Mouse (Mus musculus): ENCODE results near the gene Hddc3. TPM values are rescaled to one million over a fixed set of nuclear protein-coding genes. Genes with fewer than 3 reads are reported as not detected.
A peak's percentile ranks its signal among the peaks of the same experiment; 100 is the strongest.
"Not testable (repeated sequence)": the region's sequence is repeated elsewhere in the genome, so short reads cannot be mapped to it uniquely, and the experiment has no call there.

The Hddc3 gene
- total RNA-seq (2021) (10 to 100 TPM; 45.5 to 50.8 TPM), polyA plus RNA-seq (2012; rRNA removed) (25.1 and 36.4 TPM in 2 replicates)
- long read RNA-seq, transcript Hddc3-201 (4 exons, 1,510 nt), result major isoform, 18 of 23 reads
- long read RNA-seq, partial matches to known transcripts, result 3 of 23 reads
- long read RNA-seq, other reads (novel, unspliced or antisense), result 2 of 23 reads

DNA sequence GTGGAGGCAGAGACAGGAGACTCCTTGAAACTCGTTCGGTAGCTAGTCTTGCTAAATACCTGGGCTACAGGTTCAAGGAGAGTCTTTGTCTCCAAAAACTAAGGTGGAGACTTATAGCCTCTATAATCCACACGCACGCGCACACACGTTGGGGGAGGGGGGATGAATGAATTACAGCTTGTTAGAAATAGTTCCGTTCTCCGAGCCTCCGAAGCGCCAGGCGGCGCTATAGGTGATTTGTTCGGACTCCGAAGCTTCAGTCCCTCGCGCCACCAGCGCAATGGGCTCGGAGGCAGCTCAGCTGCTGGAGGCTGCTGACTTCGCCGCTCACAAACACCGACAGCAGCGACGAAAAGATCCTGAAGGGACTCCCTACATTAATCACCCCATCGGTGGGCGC lies at the start of gene Hddc3:
TSS of gene Hddc3 (plus strand) at position 247 of the 400 bp plus-strand sequence.
- peak; percentile 92 for DNase-seq

DNA sequence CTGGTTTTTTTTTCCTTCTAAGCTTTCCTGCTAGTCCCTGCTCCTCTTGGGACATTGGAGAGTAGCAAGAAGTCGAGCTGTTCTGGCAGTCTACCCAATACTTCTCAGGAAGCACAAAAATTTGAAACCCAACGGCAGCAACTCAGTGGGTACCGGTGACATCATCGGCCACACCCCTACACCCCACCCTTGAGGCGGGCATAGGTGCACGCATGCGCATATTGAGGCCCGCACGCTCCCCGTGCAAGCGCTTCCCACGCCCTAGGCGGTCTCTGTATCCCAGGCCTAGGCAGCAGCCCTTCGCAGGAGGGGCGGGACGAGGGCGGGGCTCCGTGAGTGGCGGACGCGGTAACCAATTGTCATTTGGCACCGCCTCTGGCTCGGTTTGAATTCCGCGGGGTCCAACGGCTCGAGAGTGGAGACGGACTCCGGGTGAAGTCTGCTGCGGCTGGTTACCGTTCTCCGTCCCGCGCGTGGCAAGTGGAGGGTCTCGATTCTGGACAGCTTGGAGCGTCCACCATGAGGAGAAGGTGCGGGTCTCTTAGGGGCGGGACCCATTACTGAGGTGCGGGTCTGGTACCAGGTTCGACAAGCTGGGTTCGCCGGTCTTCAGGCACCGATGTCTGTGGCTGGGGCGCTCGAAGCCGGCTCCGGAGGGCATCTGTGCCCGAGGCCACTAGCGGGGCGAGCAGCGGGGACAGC lies 48.7 kb upstream of the Hddc3 start, which contains the start of gene Prc1:
TSS of gene Prc1 (plus strand) at position 389 of the 702 bp plus-strand sequence.
- peak; percentile 100 for DNase-seq

DNA sequence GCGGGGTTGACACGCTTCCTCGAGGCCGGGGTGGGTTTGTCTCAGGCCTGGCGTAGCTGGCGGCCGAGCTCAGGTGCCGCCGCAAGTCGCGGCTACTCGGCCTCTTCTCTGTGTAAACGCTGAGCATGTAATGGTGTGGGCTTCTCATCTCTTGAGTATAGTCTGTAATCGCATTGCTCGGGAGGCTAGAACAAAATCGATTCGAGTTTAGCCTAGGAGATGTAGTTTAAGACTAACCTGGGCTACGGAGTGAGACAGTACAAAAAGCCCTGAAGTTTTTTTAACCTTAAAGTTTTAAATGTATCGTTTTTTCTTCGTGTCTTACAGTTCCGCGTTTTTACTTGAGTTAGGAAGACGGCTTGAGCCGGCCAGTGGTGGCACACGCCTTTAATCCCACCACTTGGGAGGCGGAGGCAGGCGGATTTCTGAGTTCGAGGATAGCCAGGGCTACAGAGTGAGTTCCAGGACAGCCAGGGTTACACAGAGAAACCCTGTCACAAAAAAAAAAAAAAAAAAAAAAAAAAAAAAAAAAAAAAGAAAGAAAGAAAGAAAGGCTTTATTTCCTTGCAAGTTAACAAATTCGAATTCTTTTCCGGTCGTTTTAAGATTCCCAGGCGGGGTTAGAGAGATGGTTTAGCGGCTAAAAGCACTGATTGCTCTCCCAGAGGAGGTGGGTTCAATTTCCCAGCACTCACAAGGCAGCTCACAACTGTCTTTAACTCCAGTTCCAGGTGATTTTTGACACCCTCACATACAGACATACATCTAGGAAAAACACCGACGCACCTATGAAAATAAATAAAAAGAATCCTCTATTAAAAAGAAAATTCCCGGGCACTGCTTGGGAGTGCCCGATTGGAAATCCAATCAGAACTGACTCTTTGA lies 47.9 kb upstream of the Hddc3 start:
- no peak for DNase-seq

DNA sequence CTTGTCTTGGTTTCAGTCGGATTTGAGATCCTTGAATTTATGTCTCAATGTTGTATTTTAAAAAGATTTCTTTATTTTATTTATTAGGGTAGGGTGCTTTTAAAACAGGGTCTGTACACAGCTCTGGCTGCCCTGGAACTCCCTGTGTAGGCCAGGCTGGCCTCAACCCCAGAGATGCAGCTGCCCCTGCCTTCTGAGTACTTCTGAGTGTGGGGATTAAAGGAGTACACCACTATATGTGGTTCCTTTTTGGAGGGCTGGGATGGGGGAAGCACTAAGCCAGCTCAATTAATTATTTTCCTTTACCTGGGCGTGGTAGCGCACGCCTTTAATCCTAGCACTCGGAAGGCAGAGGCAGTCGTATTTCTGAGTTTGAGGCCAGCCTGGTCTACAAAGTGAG lies 46.4 kb upstream of the Hddc3 start:
- no peak for DNase-seq

DNA sequence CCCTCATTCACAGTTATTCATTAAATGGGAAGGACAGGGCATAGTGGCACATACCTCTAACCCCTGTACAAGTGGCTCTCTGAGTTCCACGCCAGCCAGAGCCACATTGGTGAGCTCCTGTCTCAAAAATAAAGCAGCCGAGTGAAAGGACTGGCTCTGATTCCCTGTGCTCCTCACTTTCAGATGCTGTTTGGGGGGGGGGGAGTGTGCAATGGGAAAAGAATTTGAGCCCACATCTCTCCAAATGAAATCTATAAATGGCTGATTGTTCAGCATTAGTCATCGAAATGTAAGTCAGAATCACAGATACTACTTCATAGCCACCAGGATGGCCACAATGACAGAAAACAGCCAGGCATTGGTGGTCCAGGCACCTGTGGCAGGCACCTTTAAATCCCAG lies 45.9 kb upstream of the Hddc3 start:
- no peak for DNase-seq

DNA sequence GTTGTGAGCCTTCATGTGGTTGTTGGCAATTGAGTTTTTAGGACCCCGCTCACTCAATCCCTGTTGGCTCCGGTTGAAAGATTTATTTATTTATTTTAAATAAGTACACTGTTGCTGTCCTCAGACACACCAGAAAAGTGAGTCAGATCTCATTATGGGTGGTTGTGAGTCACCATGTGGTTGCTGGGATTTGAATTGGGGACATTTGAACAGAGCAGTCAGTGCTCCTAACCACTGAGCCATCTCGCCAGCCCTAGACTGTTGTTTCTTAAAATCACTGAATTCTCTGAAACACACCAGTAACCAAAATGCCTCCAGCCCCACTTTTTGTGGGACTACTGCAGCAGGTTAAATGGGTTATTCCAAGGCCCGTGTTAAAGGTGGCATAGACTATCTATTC lies 44.1 kb upstream of the Hddc3 start:
- DNase-seq, result no peak

DNA sequence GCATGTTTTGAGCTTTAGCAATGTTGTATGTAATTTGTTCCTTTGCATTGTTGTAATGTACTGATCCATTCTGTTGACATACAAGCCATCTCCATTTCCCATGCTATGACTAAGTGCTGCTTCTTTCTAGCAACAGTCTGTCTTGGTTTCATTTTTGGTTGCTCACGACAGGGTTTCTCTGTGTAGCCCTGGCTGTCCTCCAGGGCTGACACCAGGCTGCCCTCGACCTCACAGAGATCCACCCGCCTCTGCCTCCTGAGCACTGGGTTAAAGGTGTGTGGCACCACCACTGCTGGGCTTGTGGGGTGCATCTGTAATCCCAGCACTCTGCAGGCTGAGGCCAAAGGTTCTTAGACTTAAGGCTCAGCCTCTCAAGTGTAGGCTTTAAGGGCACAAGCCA lies 43.3 kb upstream of the Hddc3 start:
- DNase-seq, result peak; percentile 42

DNA sequence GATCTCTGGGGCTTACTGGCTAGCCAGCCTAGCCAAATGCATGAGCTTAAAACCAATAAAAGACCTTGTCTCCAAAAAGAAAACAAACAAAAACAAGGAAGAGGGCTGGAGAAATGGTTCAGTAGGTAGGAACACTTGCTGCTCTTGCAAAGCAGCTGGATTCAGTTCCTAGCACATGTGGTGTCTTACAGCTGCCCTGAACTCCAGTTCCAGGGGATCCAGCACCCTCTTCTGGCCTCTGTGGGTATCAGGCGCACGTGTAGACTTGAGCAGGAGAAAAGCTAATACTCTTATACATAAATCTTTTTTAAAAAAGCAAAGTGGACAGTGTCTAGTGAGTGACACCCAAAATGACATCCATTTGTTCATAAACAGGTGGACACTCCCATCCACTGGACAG lies 41.4 kb upstream of the Hddc3 start:
- no peak for DNase-seq

DNA sequence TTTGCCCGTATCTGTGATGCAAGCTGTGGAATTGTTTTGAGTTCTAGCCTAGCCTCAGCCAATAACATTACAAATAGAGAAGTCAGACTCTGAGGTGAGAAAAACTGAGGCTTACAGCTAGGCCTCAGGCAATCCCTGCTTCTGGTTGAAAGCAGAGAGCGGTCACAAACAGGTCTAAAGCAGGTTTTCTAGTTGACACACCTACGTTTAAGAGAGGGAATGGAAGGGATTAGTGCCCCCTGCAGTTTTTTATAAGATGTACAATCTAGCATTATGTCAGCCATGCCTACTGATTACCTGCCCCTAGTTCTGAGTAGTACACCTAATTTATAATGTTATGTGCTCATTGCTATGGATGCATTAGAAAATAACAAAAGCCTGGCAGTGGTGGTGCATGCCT lies 35.1 kb upstream of the Hddc3 start:
- DNase-seq, result no peak

DNA sequence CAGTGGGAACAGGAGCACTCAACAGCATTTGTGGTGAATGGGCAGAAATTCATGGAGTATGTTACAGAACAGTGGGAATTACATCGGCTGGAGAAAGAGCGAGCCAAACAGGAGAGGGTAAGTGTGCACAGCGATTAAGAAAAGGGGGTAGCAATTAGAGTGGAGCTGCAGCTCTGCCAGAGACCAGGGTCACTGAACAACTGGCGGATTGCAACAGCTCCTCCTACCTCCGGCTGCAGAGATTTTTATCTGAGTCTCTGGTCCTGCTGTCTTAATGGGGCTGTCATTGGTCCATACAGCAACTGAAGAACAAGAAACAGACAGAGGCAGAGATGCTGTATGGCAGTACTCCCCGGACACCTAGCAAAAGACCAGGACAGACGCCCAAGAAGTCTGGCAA lies 32.1 kb upstream of the Hddc3 start:
- no peak for DNase-seq

DNA sequence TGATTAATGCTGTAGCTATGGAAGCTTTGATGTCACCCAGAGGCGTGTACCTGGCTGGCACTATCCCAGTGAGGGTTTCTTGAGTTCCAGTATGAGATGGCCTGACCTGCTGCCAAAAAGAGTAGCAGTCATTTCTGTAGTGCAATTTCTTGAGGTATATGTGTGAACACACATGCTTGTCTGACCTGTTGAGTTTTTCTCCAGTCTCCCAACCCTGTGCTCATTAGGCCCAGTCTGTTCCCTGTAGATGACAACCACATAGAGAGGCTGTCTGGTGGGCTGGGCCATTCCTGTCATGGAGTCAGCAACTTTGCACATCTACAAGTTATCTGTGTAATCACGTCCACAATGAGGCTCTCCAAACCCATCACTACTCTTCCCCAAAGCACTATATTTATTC lies 27.2 kb upstream of the Hddc3 start:
- DNase-seq, result no peak

DNA sequence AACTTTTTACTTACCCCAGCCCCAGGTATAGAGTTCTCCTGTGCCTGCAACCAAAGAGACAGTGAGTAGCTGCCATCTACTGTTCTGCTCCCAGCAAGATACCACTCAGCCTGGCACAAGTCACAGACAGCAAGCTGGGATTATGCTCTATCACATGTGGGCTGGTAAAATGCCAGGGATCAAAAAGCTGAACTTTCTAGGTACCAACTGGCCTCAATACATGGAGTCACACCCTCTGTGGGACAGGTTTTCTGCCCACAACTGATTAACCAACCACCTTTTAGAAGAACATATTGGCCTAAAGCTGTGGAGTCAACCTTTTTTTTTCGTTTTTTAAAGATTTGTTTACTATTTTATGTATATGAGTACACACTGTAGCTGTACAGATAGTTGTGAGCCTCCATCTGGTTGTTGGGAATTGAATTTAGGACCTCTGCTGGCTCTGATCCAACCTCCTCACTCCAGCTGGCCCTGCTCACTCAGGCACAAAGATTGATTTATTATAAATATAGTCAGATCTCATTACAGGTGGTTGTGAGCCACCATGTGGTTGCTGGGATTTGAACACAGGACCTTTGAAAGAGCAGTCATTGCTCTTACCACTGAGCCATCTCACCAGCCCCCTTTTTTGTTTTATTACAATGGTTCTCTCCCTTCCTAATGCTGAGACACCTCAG lies 25.3 kb upstream of the Hddc3 start:
- no peak for DNase-seq

DNA sequence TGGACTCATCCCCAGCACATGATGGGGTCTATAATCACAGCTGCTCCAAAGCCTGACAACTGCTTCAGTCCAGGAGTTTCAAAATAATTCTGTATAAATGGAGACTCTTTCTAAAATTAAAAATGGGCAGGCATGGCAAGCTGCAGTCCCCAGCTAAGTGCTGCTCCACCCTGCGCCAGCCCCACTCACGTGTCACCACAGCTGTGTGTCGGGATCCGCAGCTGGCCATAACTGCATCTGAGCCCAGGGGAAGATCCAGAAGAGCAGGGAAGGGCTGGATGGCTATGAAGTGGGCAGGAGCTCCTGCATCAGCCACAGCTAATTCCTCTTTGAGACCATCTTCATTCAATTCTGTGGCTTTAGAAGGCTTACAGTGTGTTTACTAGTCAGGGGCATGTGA lies 24.2 kb upstream of the Hddc3 start:
- DNase-seq, result no peak

DNA sequence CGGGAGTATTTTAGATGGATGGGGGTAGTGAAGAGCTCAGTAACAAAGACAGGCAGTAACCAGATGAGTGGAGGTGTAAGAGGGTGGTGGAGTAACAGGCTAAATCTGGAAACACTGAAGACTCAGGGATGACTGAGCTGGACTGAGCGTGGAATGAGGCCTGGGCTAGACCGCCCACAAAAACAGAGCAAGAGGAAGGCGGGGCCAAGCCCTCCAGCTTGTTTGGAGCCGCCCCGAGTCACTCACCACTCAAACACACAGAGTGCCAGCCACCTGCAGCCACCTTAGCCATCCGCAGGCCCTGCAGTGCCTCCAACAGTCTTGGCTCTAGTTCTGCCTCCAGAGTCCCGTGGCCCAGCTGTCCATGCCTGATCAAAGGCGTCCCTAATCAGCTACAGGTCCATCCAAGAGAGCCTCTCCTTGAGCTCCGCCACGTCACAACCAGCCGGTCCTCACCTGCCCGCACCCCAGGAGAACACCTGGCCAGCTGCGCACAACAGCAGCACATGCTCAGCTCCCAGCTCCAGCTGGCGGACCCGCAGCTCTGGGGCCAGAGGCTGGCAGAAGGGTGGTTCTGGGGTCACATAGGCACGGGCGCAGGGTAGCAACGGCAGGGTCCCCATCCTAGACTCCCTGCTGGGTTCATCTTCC lies 22.9 kb upstream of the Hddc3 start:
- DNase-seq, result no peak

DNA sequence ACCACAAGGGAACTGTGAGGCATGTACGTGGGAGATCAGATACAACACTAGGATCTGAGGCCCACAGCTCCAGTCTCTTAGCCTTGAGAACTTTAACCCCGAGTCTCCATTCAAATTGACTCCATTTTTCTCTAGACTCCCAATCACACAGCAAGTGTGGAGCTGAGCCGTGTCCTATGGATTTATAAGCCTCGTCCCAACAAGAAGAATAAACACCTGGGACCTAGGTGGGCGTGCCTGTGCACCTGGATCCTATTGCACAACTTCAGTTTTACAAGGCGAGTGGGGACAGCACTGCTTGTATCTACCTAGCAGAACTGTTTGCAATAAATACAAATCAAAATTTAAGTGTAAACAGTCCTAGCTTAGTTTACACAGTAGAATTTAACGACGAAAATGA lies 19.6 kb upstream of the Hddc3 start:
- DNase-seq, result no peak

DNA sequence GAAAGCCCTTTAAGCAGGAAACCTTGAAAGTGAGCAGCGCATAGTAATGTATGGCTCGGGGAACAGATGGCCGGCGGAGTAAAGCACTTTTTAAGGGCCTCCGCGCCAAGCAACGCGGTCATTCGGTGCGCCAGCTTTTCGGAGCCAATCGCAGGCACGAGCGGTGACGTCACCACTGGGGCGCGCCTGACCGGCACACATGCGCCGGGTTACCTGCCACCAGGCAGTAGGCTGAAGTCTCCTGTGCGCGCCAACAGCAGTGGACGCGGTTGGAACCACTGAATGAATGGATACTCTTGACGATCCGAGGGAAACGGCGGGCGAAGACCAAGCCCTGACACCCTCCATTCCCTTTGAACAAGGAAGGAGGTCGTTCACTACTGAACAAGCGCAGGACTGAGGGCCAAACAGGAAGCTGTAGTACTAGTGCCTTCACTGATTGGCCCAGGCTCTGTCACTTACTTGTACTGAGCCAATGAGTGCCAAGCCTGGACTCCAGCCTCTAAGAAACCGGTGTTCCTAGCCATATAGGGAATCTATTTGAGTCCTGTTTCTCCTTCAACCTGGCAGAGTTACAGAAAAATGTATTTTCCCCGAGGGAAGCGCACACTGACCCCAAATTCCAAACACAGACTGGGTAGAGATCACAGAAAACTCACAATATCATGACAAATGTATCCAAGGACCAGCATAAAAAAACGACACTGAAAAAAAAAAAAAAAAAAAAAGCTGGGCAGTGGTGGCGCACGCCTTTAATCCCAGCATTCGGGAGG lies 18.7 kb upstream of the Hddc3 start, which contains the start of gene Rccd1:
TSS of gene Rccd1 (minus strand) at position 412 of the 773 bp plus-strand sequence.
- DNase-seq, result peak; percentile 97

DNA sequence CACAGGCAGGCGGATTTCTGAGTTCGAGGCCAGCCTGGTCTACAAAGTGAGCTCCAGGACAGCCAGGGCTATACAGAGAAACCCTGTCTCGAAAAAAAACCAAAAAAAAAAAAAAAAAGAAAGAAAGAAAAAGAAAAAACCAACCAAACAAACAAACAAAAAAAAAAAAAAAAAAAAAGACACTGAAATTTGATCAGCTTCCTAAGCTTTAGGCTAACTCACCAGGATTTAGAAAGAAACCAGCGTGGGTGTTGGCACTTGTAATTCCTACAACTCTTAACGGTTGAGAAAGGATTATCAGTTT lies 18.1 kb upstream of the Hddc3 start:
- not testable (repeated sequence) for DNase-seq

DNA sequence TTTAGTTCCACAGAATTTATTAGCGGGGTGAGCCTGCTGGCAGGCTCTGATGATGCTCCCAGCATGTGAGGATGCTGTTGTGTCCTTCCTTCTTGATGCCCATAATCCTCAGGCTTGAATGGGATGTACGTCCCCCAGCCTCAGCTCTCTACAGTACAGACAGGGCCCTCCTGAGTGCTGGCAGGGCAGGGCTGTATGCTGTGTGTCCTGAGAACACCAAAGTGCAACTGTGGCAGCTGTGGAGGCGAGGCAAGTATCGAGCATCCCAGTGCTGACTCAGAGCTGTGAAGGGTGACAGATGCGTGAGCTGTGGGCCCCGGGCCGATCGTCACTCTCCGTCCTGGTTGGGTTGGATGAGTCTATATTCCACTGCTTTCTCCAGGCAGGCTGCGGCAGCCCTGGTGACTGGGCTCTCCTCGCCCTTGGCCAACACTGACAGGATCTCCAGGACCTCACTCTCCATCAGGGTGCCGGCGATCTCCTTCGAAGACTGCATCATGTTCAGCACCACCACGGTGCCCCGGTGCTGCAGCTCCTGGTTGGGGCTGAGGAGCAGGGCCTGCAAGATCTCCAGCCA lies 17.5 kb upstream of the Hddc3 start:
- DNase-seq, result no peak

DNA sequence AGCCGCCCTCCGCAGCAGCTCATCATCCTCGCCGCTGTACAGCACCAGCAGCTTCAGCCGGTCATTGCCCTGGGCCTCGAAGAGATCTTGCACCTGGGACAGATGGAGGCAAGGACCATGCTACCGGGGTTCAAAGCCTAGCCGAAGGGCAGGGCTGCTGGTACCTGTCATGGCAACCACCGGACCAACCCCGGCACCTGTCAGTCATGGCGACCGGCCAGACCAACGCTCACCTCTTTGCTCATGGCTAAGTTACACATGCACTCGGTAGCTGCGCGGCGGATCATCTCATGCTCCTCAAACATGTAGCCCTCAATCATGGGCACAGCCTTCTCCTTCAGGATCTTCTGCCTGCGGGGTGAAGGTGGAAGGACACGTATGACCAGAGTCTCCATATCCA lies 16.8 kb upstream of the Hddc3 start:
- DNase-seq, result no peak

DNA sequence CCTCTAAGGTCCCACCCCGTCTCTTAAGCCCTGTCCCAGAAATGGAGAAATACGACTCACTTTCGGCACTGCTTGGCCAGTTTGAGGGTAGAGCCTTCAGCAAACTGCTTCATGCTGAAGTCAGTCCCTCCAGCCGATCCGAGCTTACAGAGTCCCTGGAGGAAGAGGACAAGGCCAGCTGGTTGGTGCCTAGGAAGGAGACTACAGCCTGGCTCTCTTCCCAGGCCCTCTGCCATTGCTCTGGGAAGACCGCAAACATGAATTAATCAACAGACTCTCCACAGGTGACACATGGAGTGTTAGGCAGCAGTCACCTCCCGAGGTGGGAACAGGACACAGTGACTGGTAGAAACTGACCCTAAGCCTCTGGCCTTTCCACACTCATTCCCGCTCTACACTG lies 12.6 kb upstream of the Hddc3 start:
- DNase-seq, result no peak

DNA sequence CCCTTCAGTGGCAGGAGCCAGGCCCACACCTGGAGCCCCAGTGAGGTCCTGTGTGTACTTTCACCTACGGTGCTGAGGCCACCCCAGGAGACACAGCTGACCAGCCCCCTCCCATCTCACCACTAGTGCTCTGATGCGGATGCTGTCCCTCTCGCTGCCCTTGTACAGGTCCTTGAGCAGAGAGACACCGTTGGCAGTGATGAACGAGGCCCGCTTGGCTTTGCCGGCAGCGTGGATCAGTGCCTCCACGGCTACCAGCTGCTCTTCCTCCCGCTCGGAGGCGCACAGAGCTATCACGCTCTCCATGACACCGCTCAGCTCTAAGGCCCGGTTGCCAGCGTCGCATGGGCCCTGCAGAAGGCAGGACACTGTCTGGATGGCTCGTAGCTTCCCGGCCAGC lies 11.5 kb upstream of the Hddc3 start:
- peak; percentile 63 for DNase-seq
